Mouse (Mus musculus) MEL (cell line): ENCODE data around the gene Rcn2. TPM values are rescaled to one million over a fixed set of nuclear protein-coding genes. Genes with fewer than 3 reads are reported as not detected.
"Not testable (repeated sequence)": the region's sequence is repeated elsewhere in the genome, so short reads cannot be mapped to it uniquely, and the experiment has no call there.

Experiments used
- DNase-seq: peaks from one replicate; pipeline ENCODE4 v3.0.0; 2011; ENCODE audit warnings: low read depth, low spot score
- H3K27ac ChIP-seq: 2 replicates; pipeline ENCODE4 v1.5.1; 2012; ENCODE audit warnings: low read depth, mild to moderate bottlenecking, control low read depth, low read length, moderate library complexity; ENCODE audit not compliant: control insufficient read depth
- H3K27me3 ChIP-seq, 2 experiments: fragments of 150-350 bp in 1 of 2; sonication (generic) in 1 of 2; 2 replicates each; pipeline ENCODE4 v1.6.1; 2012; ENCODE audit warnings: low read length in 2 of 2, mild to moderate bottlenecking in 2 of 2, improper control_type of control experiment in 1 of 2, moderate library complexity in 1 of 2; ENCODE audit not compliant: insufficient read depth in 2 of 2, control insufficient read depth in 1 of 2
- H3K36me3 ChIP-seq, 2 experiments: 2 replicates each; pipeline ENCODE4 v1.6.1; 2012 to 2014; ENCODE audit warnings: low read length in 2 of 2, improper control_type of control experiment in 1 of 2, inconsistent platforms in 1 of 2, mild to moderate bottlenecking in 1 of 2; ENCODE audit not compliant: insufficient read depth in 2 of 2, control insufficient read depth in 1 of 2
- H3K4me1 ChIP-seq, 2 experiments: fragments of 150-350 bp in 1 of 2; sonication (generic) in 1 of 2; 2 replicates each; pipeline ENCODE4 v1.6.1; 2012; ENCODE audit warnings: low read length in 2 of 2, improper control_type of control experiment in 1 of 2, mild to moderate bottlenecking in 1 of 2; ENCODE audit not compliant: insufficient read depth in 2 of 2, control insufficient read depth in 1 of 2
- H3K4me3 ChIP-seq, 2 experiments: fragments of 150-350 bp in 1 of 2; sonication (generic) in 1 of 2; 2 replicates each; pipeline ENCODE4 v1.5.1; 2012; ENCODE audit warnings: low read depth in 2 of 2, low read length in 2 of 2, mild to moderate bottlenecking in 2 of 2, moderate library complexity in 2 of 2, control low read depth in 1 of 2, improper control_type of control experiment in 1 of 2; ENCODE audit not compliant: control insufficient read depth in 1 of 2, insufficient read depth in 1 of 2
- H3K79me2 ChIP-seq: 2 replicates; pipeline ENCODE4 v1.6.1; 2012; ENCODE audit warnings: mild to moderate bottlenecking, low read length, moderate library complexity; ENCODE audit not compliant: control insufficient read depth, poor library complexity, insufficient read depth
- H3K9ac ChIP-seq: 2 replicates; pipeline ENCODE4 v1.6.1; 2012; ENCODE audit warnings: low read depth, mild to moderate bottlenecking, control low read depth, low read length, moderate library complexity; ENCODE audit not compliant: control insufficient read depth, poor library complexity, severe bottlenecking
- H3K9me3 ChIP-seq: fragments of 150-350 bp; sonication (generic); replicated peaks from 2 replicates; pipeline ENCODE4 v1.6.1; 2012; ENCODE audit warnings: mild to moderate bottlenecking, low read length, improper control_type of control experiment, moderate library complexity; ENCODE audit not compliant: insufficient read depth
- CHD1 ChIP-seq: IDR thresholded peaks from 2 replicates; pipeline ENCODE4 v1.6.1; 2012; ENCODE audit warnings: low read depth, mild to moderate bottlenecking, inconsistent platforms, low read length, improper control_type of control experiment
- CHD2 ChIP-seq: IDR thresholded peaks from 2 replicates; pipeline ENCODE4 v1.6.1; 2011; ENCODE audit warnings: low read length, improper control_type of control experiment
- CTCF ChIP-seq, 3 experiments: IDR thresholded peaks in 2 of 3; conservative IDR thresholded peaks in 1 of 3; 2 replicates each; pipeline ENCODE4 v1.5.1; 2011 to 2012; ENCODE audit warnings: low read length in 3 of 3, low read depth in 2 of 3, mild to moderate bottlenecking in 2 of 3, improper control_type of control experiment in 1 of 3, inconsistent platforms in 1 of 3, mixed read lengths in 1 of 3, moderate library complexity in 1 of 3; ENCODE audit not compliant: control insufficient read depth in 1 of 3, insufficient read depth in 1 of 3, poor library complexity in 1 of 3, severe bottlenecking in 1 of 3
- ELF1 ChIP-seq: IDR thresholded peaks from 2 replicates; pipeline ENCODE4 v1.6.1; 2014; ENCODE audit warnings: low read depth, mild to moderate bottlenecking, inconsistent platforms, low read length, improper control_type of control experiment, moderate library complexity
- EP300 ChIP-seq, 2 experiments: IDR thresholded peaks; 2 replicates each; pipeline ENCODE4 v1.6.1; 2011; ENCODE audit warnings: improper control_type of control experiment in 2 of 2, low read length in 2 of 2, low read depth in 1 of 2, mild to moderate bottlenecking in 1 of 2
- JUND ChIP-seq: IDR thresholded peaks from 2 replicates; pipeline ENCODE4 v1.6.1; 2011; ENCODE audit warnings: low read depth, mild to moderate bottlenecking, improper control_type of control experiment, low read length
- KAT2A ChIP-seq: conservative IDR thresholded peaks from 2 replicates; pipeline ENCODE4 v1.6.1; 2012; ENCODE audit warnings: low read depth, low read length, improper control_type of control experiment, inconsistent platforms
- MAFK ChIP-seq: IDR thresholded peaks from 2 replicates; pipeline ENCODE4 v1.6.1; 2011; ENCODE audit warnings: low read depth, mild to moderate bottlenecking, low read length, improper control_type of control experiment, borderline replicate concordance
- MAZ ChIP-seq: IDR thresholded peaks from 2 replicates; pipeline ENCODE4 v1.6.1; 2012; ENCODE audit warnings: low read depth, mild to moderate bottlenecking, inconsistent platforms, low read length, improper control_type of control experiment
- MYB ChIP-seq: IDR thresholded peaks from 2 replicates; pipeline ENCODE4 v1.6.1; 2011; ENCODE audit warnings: mild to moderate bottlenecking, low read depth, low read length, improper control_type of control experiment
- MYC ChIP-seq: IDR thresholded peaks from 2 replicates; pipeline ENCODE4 v1.6.1; 2011; ENCODE audit warnings: low read depth, mild to moderate bottlenecking, low read length, improper control_type of control experiment, moderate library complexity
- NELFE ChIP-seq: IDR thresholded peaks from 2 replicates; pipeline ENCODE4 v1.6.1; 2011; ENCODE audit warnings: low read depth, low read length, improper control_type of control experiment
- RAD21 ChIP-seq: IDR thresholded peaks from 2 replicates; pipeline ENCODE4 v1.6.1; 2011; ENCODE audit warnings: mild to moderate bottlenecking, low read depth, low read length, improper control_type of control experiment
- RCOR1 ChIP-seq: IDR thresholded peaks from 2 replicates; pipeline ENCODE4 v1.6.1; 2012; ENCODE audit warnings: low read depth, mild to moderate bottlenecking, inconsistent platforms, low read length, improper control_type of control experiment
- SMC3 ChIP-seq: IDR thresholded peaks from 2 replicates; pipeline ENCODE4 v1.6.1; 2011; ENCODE audit warnings: low read depth, low read length, improper control_type of control experiment
- ZC3H11A ChIP-seq: IDR thresholded peaks from 2 replicates; pipeline ENCODE4 v1.6.1; 2012; ENCODE audit warnings: low read depth, mild to moderate bottlenecking, inconsistent platforms, low read length, improper control_type of control experiment
- polyA plus RNA-seq, 2 experiments: library from polyadenylated mRNA; stranded (reverse) in 1 of 2; unstranded in 1 of 2; fragments of >175 nt in 1 of 2; fragments of >200 nt in 1 of 2; gene quantifications; 2 replicates each; pipeline versions ENCODE4 v1.2.1 to v1.2.4; 2012; ENCODE audit warnings: low replicate concordance in 2 of 2, low read depth in 1 of 2; ENCODE audit not compliant: insufficient read length in 2 of 2, insufficient read depth in 1 of 2, missing spikeins in 1 of 2
- total RNA-seq: library from RNA; depleted of rRNA; stranded (reverse); fragments of 300-350 nt; gene quantifications from 2 replicates; pipeline ENCODE4 v1.2.3, GENCODE M21; 2012

The Rcn2 gene
- total and polyA plus RNA-seq, 3 experiments = 16.9 to 28.6 TPM; not detected in 1

GRCm38 (mm10) chr9:56041372-56042180, at the start of gene Rcn2 (continued):
- no peak for TF ChIP-seq KAT2A
- TF ChIP-seq MAZ = peak; percentile 51; the same call in 1 of the 2 replicates
- no peak for TF ChIP-seq CHD2
- no peak for TF ChIP-seq EP300 (IDR thresholded peaks at IDR 0.05; ENCODE audit: low read depth in 1 of 2, low read length in 2 of 2)
- no peak for TF ChIP-seq JUND

GRCm38 (mm10) chr9:56004679-56005078, 37.0 kb upstream of the Rcn2 start:
- H3K27me3 ChIP-seq, H3K36me3 ChIP-seq, DNase-seq, H3K9me3 ChIP-seq, H3K9ac ChIP-seq, H3K27ac ChIP-seq, H3K4me3 ChIP-seq, H3K4me1 ChIP-seq, H3K79me2 ChIP-seq: not testable (repeated sequence)

- H3K4me3 ChIP-seq = no peak within 1 kb of the TSS
- TF ChIP-seq CTCF (IDR thresholded peaks at IDR 0.05 in 2 of 3, conservative IDR thresholded peaks at IDR 0.05 in 1 of 3; ENCODE audit: control insufficient read depth in 1 of 3, insufficient read depth in 1 of 3, low read depth in 2 of 3, low read length in 3 of 3, poor library complexity in 1 of 3, severe bottlenecking in 1 of 3) = no peak
- TF ChIP-seq ELF1 = no peak
- no peak for TF ChIP-seq MYC
- no peak for TF ChIP-seq SMC3
- TF ChIP-seq MYB = no peak
- TF ChIP-seq, all 39 proteins: peak for 0
- Histone ChIP-seq H3K36me3 (no peaks in the 10 kb centered on the region), H3K27me3 (no peaks in the 10 kb centered on the region), H3K27ac (no peak within 1 kb of the TSS), H3K79me2 (no peaks in the 10 kb centered on the region), H3K4me1 (no peaks in the 10 kb centered on the region), H3K9me3 (no peaks in the 10 kb centered on the region), H3K9ac (no peak within 1 kb of the TSS)
- DNase-seq = no peak
Measured at GRCm38 (mm10) chr9:56010450-56010849, 31.2 kb upstream of the Rcn2 start, which contains the start of gene 4930563M21Rik. TSS of gene 4930563M21Rik (minus strand) at chr9:56010550.

GRCm38 (mm10) chr9:56024772-56025171, 16.9 kb upstream of the Rcn2 start:
- peak; percentile 54 for DNase-seq
- Histone ChIP-seq H3K4me3 (no peak overlapping the region), H3K27ac (no peak overlapping the region), H3K4me1 (no peaks in the 10 kb centered on the region), H3K9me3 (no peaks in the 10 kb centered on the region), H3K9ac (no peak overlapping the region), H3K79me2 (no peaks in the 10 kb centered on the region), H3K36me3 (no peaks in the 10 kb centered on the region), H3K27me3 (no peaks in the 10 kb centered on the region; a peak in 1 of 4 replicates)
- TF ChIP-seq CTCF (IDR thresholded peaks at IDR 0.05 in 2 of 3, conservative IDR thresholded peaks at IDR 0.05 in 1 of 3; ENCODE audit: control insufficient read depth in 1 of 3, insufficient read depth in 1 of 3, low read depth in 2 of 3, low read length in 3 of 3, poor library complexity in 1 of 3, severe bottlenecking in 1 of 3) = peak; percentile 28 to 64 (median 61); a peak in 5 of 6 replicates
- peak; percentile 25 for TF ChIP-seq ZC3H11A
- no peak for TF ChIP-seq CHD1
- TF ChIP-seq MYC = no peak
- TF ChIP-seq RAD21 = peak; percentile 42
- peak; percentile 51 for TF ChIP-seq SMC3
- no peak for TF ChIP-seq NELFE
- TF ChIP-seq RCOR1 = no peak
- no peak for TF ChIP-seq MAFK
